Mouse (Mus musculus): ENCODE measurements around the gene Usp19. TPM values are rescaled to one million over a fixed set of nuclear protein-coding genes. Genes with fewer than 3 reads are reported as not detected.

The Usp19 gene
- polyA plus RNA-seq, 1 experiment from 2014 or later, result 116 TPM

Other genes starting within 250 kb of the Usp19 start
- gene Dag1, start 226.6 kb upstream of the Usp19 start, polyA plus RNA-seq (2016; fragmentation: Nextera tagmentation; extraction: Ambion mirVana), result 64.7 and 67.0 TPM in 2 replicates
- 67.9 and 78.4 TPM in 2 replicates for gene Nicn1, start 200.2 kb upstream of the Usp19 start, polyA plus RNA-seq (2016; fragmentation: Nextera tagmentation; extraction: Ambion mirVana)
- 25.0 and 30.0 TPM in 2 replicates for gene Amt, start 193.7 kb upstream of the Usp19 start, polyA plus RNA-seq (2016; fragmentation: Nextera tagmentation; extraction: Ambion mirVana)
- 324 and 379 TPM in 2 replicates for gene Rhoa, start 184.5 kb upstream of the Usp19 start, polyA plus RNA-seq (2016; fragmentation: Nextera tagmentation; extraction: Ambion mirVana)
- gene Tcta, start 184.4 kb upstream of the Usp19 start, polyA plus RNA-seq (2016; fragmentation: Nextera tagmentation; extraction: Ambion mirVana), result 39.9 and 41.7 TPM in 2 replicates
- 656 and 692 TPM in 2 replicates for gene Gpx1, start 151.7 kb upstream of the Usp19 start, polyA plus RNA-seq (2016; fragmentation: Nextera tagmentation; extraction: Ambion mirVana)
- 135 and 142 TPM in 2 replicates for gene Usp4, start 142.7 kb upstream of the Usp19 start, polyA plus RNA-seq (2016; fragmentation: Nextera tagmentation; extraction: Ambion mirVana)
- 1.7 and 2.4 TPM in 2 replicates for gene 1700102P08Rik, start 97.8 kb upstream of the Usp19 start, polyA plus RNA-seq (2016; fragmentation: Nextera tagmentation; extraction: Ambion mirVana)
- gene Ccdc36, start 62.1 kb upstream of the Usp19 start, polyA plus RNA-seq (2016; fragmentation: Nextera tagmentation; extraction: Ambion mirVana), result 1.3 and 1.7 TPM in 2 replicates
- gene BC048562, start 54.1 kb upstream of the Usp19 start, polyA plus RNA-seq (2016; fragmentation: Nextera tagmentation; extraction: Ambion mirVana), result not detected in 2 replicates
- gene Ccdc71, start 30.1 kb upstream of the Usp19 start, polyA plus RNA-seq (2016; fragmentation: Nextera tagmentation; extraction: Ambion mirVana), result 51.4 and 52.6 TPM in 2 replicates
- 60.7 and 72.1 TPM in 2 replicates for gene Klhdc8b, start 29.0 kb upstream of the Usp19 start, polyA plus RNA-seq (2016; fragmentation: Nextera tagmentation; extraction: Ambion mirVana)
- 42.2 and 44.0 TPM in 2 replicates for gene Lamb2, start 10.9 kb upstream of the Usp19 start, polyA plus RNA-seq (2016; fragmentation: Nextera tagmentation; extraction: Ambion mirVana)
- 83.7 and 86.3 TPM in 2 replicates for gene Qars, start 17.1 kb downstream of the Usp19 start, polyA plus RNA-seq (2016; fragmentation: Nextera tagmentation; extraction: Ambion mirVana)
- 175 and 178 TPM in 2 replicates for gene Qrich1, start 26.2 kb downstream of the Usp19 start, polyA plus RNA-seq (2016; fragmentation: Nextera tagmentation; extraction: Ambion mirVana)
- gene Impdh2, start 69.7 kb downstream of the Usp19 start, polyA plus RNA-seq (2016; fragmentation: Nextera tagmentation; extraction: Ambion mirVana), result 133 and 143 TPM in 2 replicates
- gene Ndufaf3, start 76.8 kb downstream of the Usp19 start, polyA plus RNA-seq (2016; fragmentation: Nextera tagmentation; extraction: Ambion mirVana), result 56.9 and 58.8 TPM in 2 replicates
- 251 and 260 TPM in 2 replicates for gene Dalrd3, start 79.3 kb downstream of the Usp19 start, polyA plus RNA-seq (2016; fragmentation: Nextera tagmentation; extraction: Ambion mirVana)
- 288 and 293 TPM in 2 replicates for gene Wdr6, start 88.1 kb downstream of the Usp19 start, polyA plus RNA-seq (2016; fragmentation: Nextera tagmentation; extraction: Ambion mirVana)
- gene P4htm, start 107.1 kb downstream of the Usp19 start, polyA plus RNA-seq (2016; fragmentation: Nextera tagmentation; extraction: Ambion mirVana), result 14.7 and 16.4 TPM in 2 replicates
- 60.3 and 64.8 TPM in 2 replicates for gene Arih2, start 158.8 kb downstream of the Usp19 start, polyA plus RNA-seq (2016; fragmentation: Nextera tagmentation; extraction: Ambion mirVana)
- 36.6 and 38.6 TPM in 2 replicates for gene Slc25a20, start 171.5 kb downstream of the Usp19 start, polyA plus RNA-seq (2016; fragmentation: Nextera tagmentation; extraction: Ambion mirVana)
- 57.1 and 67.6 TPM in 2 replicates for gene Prkar2a, start 198.7 kb downstream of the Usp19 start, polyA plus RNA-seq (2016; fragmentation: Nextera tagmentation; extraction: Ambion mirVana)

Data from midbrain, embryonic 12.5 days (tissue).